Mouse (Mus musculus): ENCODE measurements around the gene Wnk2. TPM values are rescaled to one million over a fixed set of nuclear protein-coding genes. Genes with fewer than 3 reads are reported as not detected.

Wnk2 gene
- polyA plus RNA-seq (2015; fragmentation: Nextera tagmentation; extraction: Ambion mirVana): 1.6 and 1.7 TPM in 2 replicates

DNA sequence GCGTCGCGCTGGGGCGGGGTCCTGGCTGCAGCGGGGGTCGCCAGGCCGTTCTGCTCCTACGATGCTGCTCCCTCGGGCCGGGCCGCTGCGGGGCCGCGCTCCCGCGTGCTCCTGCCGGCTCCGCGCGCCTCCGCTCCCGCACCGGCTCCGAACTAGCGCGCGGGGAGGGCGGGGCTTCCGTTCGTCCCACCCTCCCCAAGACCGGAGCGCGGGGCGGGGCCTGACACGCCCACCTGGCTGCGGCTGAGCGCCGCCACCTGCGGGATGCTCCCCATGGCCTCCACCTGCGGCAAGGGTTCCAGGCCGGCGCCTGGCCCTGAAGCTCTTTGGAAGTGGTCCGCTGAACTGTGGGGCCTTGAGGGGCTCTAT lies at the start of gene Wnk2:
Gene Wnk2 (minus strand): TSS at position 157 of the 369 bp plus-strand sequence.
- Histone ChIP-seq H3K4me1 (replicated peaks; ENCODE audit: control insufficient read depth, insufficient read depth) (no peaks in the 10 kb centered on the region; the same call in 1 of the 2 replicates), H3K27me3 (ENCODE audit: control insufficient read depth, insufficient read depth, low read length) (no peaks in the 10 kb centered on the region), H3K36me3 (ENCODE audit: control insufficient read depth, insufficient read depth, low read length) (no peaks in the 10 kb centered on the region), H3K9me3 (ENCODE audit: control insufficient read depth, low read length) (peaks cover 2% of the 10 kb centered on the region; the same call in 1 of the 2 replicates), H3K4me2 (replicated peaks; ENCODE audit: low read depth) (peak within 1 kb of the TSS; percentile 100), H3K4me3 (ENCODE audit: low read depth, low read length) (peak within 1 kb of the TSS; percentile 71), H3K9ac (ENCODE audit: low read length) (peak within 1 kb of the TSS; percentile 68), H3K27ac (replicated peaks) (peak within 1 kb of the TSS; percentile 35)
- DNase-seq (ENCODE audit: low spot score) (peak; percentile 86), ATAC-seq (ENCODE audit: low FRiP score, low TSS enrichment) (peak; percentile 78)
- TF ChIP-seq EP300 (optimal IDR thresholded peaks at IDR 0.05) (no peak), CTCF (IDR thresholded peaks at IDR 0.05; ENCODE audit: low read depth) (peak; percentile 23; the same call in 1 of the 2 replicates)
- under 1% methylated on average over 32 of the region's 43 CpGs for WGBS

DNA sequence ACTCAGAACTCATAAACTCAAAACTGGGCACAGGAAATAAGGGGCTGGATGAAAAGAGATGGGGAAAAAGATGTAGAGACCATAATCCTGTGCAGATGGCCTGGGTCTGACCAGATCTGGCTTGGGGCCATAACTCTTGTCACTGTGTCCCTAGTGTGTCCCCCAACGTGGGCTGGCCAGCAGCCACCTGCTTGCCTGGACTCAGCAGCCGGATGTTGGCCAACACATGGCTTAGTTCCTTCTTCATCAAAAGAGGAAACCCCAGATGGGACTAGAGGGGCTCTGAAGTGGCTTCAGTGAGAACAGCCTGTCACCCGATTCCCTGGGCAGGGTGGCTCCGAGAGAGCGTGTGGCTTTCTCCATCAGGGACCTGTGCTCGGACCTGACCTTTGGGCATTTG lies 49.0 kb upstream of the Wnk2 start:
- H3K4me3 ChIP-seq (ENCODE audit: low read depth, low read length): no peak overlapping the region
- whole genome bisulfite sequencing: 69% methylated on average over 6 of the region's 6 CpGs
- no peaks in the 10 kb centered on the region for H3K27me3 ChIP-seq (ENCODE audit: control insufficient read depth, insufficient read depth, low read length)
- H3K9me3 ChIP-seq (ENCODE audit: control insufficient read depth, low read length): no peaks in the 10 kb centered on the region
- no peak for DNase-seq (ENCODE audit: low spot score)
- TF ChIP-seq CTCF (IDR thresholded peaks at IDR 0.05; ENCODE audit: low read depth) (no peak), EP300 (optimal IDR thresholded peaks at IDR 0.05) (no peak)
- ATAC-seq (ENCODE audit: low FRiP score, low TSS enrichment): no peak
- no peak overlapping the region for H3K4me2 ChIP-seq (replicated peaks; ENCODE audit: low read depth)
- peaks cover 12% of the 10 kb centered on the region for H3K36me3 ChIP-seq (ENCODE audit: control insufficient read depth, insufficient read depth, low read length)
- H3K4me1 ChIP-seq (replicated peaks; ENCODE audit: control insufficient read depth, insufficient read depth): no peaks in the 10 kb centered on the region
- no peak overlapping the region for H3K9ac ChIP-seq (ENCODE audit: low read length)
- no peak overlapping the region for H3K27ac ChIP-seq (replicated peaks)

DNA sequence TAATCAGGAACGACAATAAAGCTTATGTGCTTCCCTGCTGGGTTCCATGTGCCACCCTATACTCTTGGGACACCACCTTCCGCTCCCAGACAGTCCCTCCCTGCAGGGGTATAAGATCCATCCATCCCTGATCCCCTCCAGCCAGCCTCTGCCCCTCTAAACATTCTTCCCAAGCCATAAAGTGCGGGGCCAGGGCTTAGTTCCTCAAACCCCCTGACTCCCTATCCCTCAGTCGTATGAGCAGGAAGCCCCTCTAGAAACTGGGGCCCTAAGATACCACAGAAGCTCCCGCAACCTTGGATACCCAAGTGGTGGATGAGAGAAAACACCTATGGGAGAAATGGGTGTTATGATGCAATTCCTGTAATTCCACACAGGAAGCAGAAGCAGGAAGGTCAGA lies 48.4 kb upstream of the Wnk2 start:
- no peak overlapping the region for H3K9ac ChIP-seq (ENCODE audit: low read length)

DNA sequence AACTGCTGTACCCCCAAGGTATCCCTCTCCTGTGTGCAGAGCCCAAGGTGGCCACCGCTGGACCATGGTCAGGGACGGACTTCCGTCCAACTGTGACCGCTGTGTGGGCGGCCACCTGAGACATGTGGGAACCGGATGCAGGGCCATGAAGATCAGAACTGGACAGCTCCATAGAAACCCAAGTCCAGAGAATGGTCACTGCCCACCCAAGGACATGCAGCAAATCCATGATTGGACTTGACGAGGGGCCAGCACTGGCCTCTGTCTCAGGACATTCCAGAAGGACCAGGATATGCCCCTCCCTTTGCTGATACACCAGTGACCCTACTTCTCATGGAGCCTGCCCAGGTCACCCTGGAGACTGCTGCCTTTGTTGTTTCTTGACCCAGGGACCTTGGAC lies 47.8 kb upstream of the Wnk2 start:
- H3K4me3 ChIP-seq (ENCODE audit: low read depth, low read length): no peak overlapping the region
- H3K4me2 ChIP-seq (replicated peaks; ENCODE audit: low read depth): no peak overlapping the region
- 86% methylated on average over 7 of the region's 7 CpGs for WGBS
- no peak for ATAC-seq (ENCODE audit: low FRiP score, low TSS enrichment)
- no peak overlapping the region for H3K9ac ChIP-seq (ENCODE audit: low read length)
- no peak for DNase-seq (ENCODE audit: low spot score)
- H3K9me3 ChIP-seq (ENCODE audit: control insufficient read depth, low read length): no peaks in the 10 kb centered on the region
- no peak for TF ChIP-seq CTCF (IDR thresholded peaks at IDR 0.05; ENCODE audit: low read depth)
- no peak for TF ChIP-seq EP300 (optimal IDR thresholded peaks at IDR 0.05)
- no peaks in the 10 kb centered on the region for H3K4me1 ChIP-seq (replicated peaks; ENCODE audit: control insufficient read depth, insufficient read depth)
- peaks cover 12% of the 10 kb centered on the region for H3K36me3 ChIP-seq (ENCODE audit: control insufficient read depth, insufficient read depth, low read length)
- no peaks in the 10 kb centered on the region for H3K27me3 ChIP-seq (ENCODE audit: control insufficient read depth, insufficient read depth, low read length)
- H3K27ac ChIP-seq (replicated peaks): no peak overlapping the region

More for the DNA sequence above, 48.4 kb upstream of the Wnk2 start:
- no peaks in the 10 kb centered on the region for H3K9me3 ChIP-seq (ENCODE audit: control insufficient read depth, low read length)
- H3K27me3 ChIP-seq (ENCODE audit: control insufficient read depth, insufficient read depth, low read length): no peaks in the 10 kb centered on the region
- no peak for ATAC-seq (ENCODE audit: low FRiP score, low TSS enrichment)
- H3K4me3 ChIP-seq (ENCODE audit: low read depth, low read length): no peak overlapping the region
- no peak overlapping the region for H3K27ac ChIP-seq (replicated peaks)
- DNase-seq (ENCODE audit: low spot score): no peak
- WGBS: 81% methylated on average over 5 of the region's 5 CpGs
- no peak overlapping the region for H3K4me2 ChIP-seq (replicated peaks; ENCODE audit: low read depth)
- TF ChIP-seq CTCF (IDR thresholded peaks at IDR 0.05; ENCODE audit: low read depth) (no peak), EP300 (optimal IDR thresholded peaks at IDR 0.05) (no peak)
- no peaks in the 10 kb centered on the region for H3K4me1 ChIP-seq (replicated peaks; ENCODE audit: control insufficient read depth, insufficient read depth)
- H3K36me3 ChIP-seq (ENCODE audit: control insufficient read depth, insufficient read depth, low read length): peaks cover 12% of the 10 kb centered on the region

DNA sequence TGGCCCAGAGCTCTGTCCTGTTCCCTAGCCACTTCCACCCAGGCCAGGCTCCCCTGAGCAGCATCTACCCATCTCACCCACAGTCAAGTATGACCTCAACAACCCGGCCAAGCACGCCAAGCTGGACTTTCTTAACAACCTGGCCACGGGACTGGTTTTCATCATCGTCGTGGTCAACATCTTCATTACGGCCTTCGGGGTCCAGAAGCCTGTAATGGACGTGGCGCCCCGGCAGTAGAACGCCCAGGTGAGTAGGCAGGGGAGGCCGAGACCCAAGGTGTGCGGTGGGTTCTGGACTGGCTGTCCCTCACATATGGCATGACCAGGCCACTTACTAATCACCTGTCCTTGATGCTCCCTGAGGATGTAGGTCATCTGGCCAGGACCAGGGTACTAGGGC lies 47.0 kb upstream of the Wnk2 start:
- Histone ChIP-seq H3K9ac (ENCODE audit: low read length) (no peak overlapping the region), H3K9me3 (ENCODE audit: control insufficient read depth, low read length) (no peaks in the 10 kb centered on the region), H3K27ac (replicated peaks) (no peak overlapping the region), H3K36me3 (ENCODE audit: control insufficient read depth, insufficient read depth, low read length) (peaks cover 12% of the 10 kb centered on the region), H3K27me3 (ENCODE audit: control insufficient read depth, insufficient read depth, low read length) (no peaks in the 10 kb centered on the region), H3K4me1 (replicated peaks; ENCODE audit: control insufficient read depth, insufficient read depth) (no peaks in the 10 kb centered on the region), H3K4me3 (ENCODE audit: low read depth, low read length) (no peak overlapping the region), H3K4me2 (replicated peaks; ENCODE audit: low read depth) (no peak overlapping the region)
- 94% methylated on average over 13 of the region's 13 CpGs for WGBS
- DNase-seq (ENCODE audit: low spot score) (no peak), ATAC-seq (ENCODE audit: low FRiP score, low TSS enrichment) (no peak)
- TF ChIP-seq EP300 (optimal IDR thresholded peaks at IDR 0.05): no peak
- no peak for TF ChIP-seq CTCF (IDR thresholded peaks at IDR 0.05; ENCODE audit: low read depth)

DNA sequence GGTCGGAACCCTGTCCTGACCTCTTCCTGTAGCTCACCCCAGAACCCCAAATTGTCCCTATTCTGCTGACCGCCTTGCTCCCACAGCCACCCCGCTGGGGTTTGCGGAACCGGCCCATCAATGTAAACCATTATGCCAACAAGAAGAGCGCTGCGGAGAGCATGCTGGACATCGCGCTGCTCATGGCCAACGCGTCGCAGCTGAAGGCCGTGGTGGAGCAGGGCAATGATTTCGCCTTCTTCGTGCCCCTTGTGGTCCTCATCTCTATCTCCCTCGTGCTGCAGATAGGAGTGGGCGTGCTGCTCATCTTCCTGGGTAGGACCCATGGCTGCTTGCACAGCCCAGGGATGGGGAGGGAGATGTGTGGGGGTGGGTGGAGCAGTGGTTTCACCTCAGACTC lies 45.8 kb upstream of the Wnk2 start:
- no peak for ATAC-seq (ENCODE audit: low FRiP score, low TSS enrichment)
- Histone ChIP-seq H3K27me3 (ENCODE audit: control insufficient read depth, insufficient read depth, low read length) (no peaks in the 10 kb centered on the region), H3K4me3 (ENCODE audit: low read depth, low read length) (no peak overlapping the region), H3K4me1 (replicated peaks; ENCODE audit: control insufficient read depth, insufficient read depth) (no peaks in the 10 kb centered on the region), H3K36me3 (ENCODE audit: control insufficient read depth, insufficient read depth, low read length) (peaks cover 12% of the 10 kb centered on the region), H3K9ac (ENCODE audit: low read length) (no peak overlapping the region), H3K9me3 (ENCODE audit: control insufficient read depth, low read length) (no peaks in the 10 kb centered on the region), H3K27ac (replicated peaks) (no peak overlapping the region), H3K4me2 (replicated peaks; ENCODE audit: low read depth) (no peak overlapping the region)
- no peak for TF ChIP-seq CTCF (IDR thresholded peaks at IDR 0.05; ENCODE audit: low read depth)
- no peak for TF ChIP-seq EP300 (optimal IDR thresholded peaks at IDR 0.05)
- 95% methylated on average over 17 of the region's 17 CpGs for WGBS
- DNase-seq (ENCODE audit: low spot score): no peak

All from stomach, postnatal 0 days (tissue).